Mouse (Mus musculus) liver, embryonic 14.5 days (tissue): ENCODE measurements around the gene Xirp1.

Source experiments
- CTCF ChIP-seq: IDR thresholded peaks from 2 replicates; pipeline ENCODE4 v1.5.1; 2016; ENCODE audit warnings: antibody characterized with exemption, low read depth, control low read depth
- EP300 ChIP-seq: IDR thresholded peaks from 2 replicates; pipeline ENCODE4 v1.6.1; 2016; ENCODE audit warnings: antibody characterized with exemption, low read depth

DNA sequence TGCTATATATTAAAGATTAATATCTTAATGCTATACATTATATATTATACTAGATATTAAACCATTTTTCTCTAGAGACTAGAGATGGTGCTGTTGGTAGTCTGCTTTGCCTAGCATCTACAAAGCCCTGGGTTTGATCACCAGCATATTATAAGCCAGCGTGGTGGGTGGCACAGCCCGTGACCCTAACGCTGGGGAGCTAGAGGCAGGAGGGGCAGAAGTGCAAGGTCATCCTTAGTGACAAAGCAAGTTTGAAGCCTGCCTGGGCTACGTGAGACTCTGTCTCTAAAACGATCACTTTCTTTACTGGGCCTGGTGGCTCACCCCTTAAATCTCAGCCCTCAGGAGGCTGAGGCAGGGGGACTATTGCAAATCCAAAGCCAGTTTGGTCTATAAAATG lies 20.5 kb downstream of the Xirp1 start:
- TF ChIP-seq EP300, result no peak
- no peak for TF ChIP-seq CTCF
